Mouse (Mus musculus): ENCODE measurements around the gene Jagn1. TPM values are rescaled to one million over a fixed set of nuclear protein-coding genes. Genes with fewer than 3 reads are reported as not detected.

Jagn1 gene
- polyA plus RNA-seq, 1 experiment from 2014 or later, result 76.1 TPM

GRCm38 (mm10) chr6:113406683-113407082, 35.7 kb upstream of the Jagn1 start:
- H3K36me3 ChIP-seq (ENCODE audit: control insufficient read depth, insufficient read depth, low read length), result peaks cover 3% of the 10 kb centered on the region; the same call in 1 of the 2 replicates
- 74% methylated on average over 9 of the region's 9 CpGs for WGBS
- no peak overlapping the region for H3K9ac ChIP-seq (ENCODE audit: low read length)
- no peak overlapping the region for H3K4me2 ChIP-seq (ENCODE audit: low read depth, severe bottlenecking)
- no peak overlapping the region for H3K27ac ChIP-seq (replicated peaks; ENCODE audit: low read depth, low read length)
- H3K4me1 ChIP-seq (ENCODE audit: control insufficient read depth, insufficient read depth, low read length), result no peaks in the 10 kb centered on the region
- H3K9me3 ChIP-seq (ENCODE audit: control insufficient read depth, low read length), result no peaks in the 10 kb centered on the region
- no peak for DNase-seq (ENCODE audit: low spot score)
- ATAC-seq (ENCODE audit: insufficient number of reproducible peaks, low FRiP score, low TSS enrichment, low read depth), result no peak
- no peak overlapping the region for H3K4me3 ChIP-seq (ENCODE audit: low read depth, low read length)
- H3K27me3 ChIP-seq (ENCODE audit: control insufficient read depth, insufficient read depth, low read length), result no peaks in the 10 kb centered on the region

GRCm38 (mm10) chr6:113410001-113410400, 32.4 kb upstream of the Jagn1 start:
- no peak overlapping the region for H3K4me2 ChIP-seq (ENCODE audit: low read depth, severe bottlenecking)
- no peak overlapping the region for H3K9ac ChIP-seq (ENCODE audit: low read length)
- H3K4me3 ChIP-seq (ENCODE audit: low read depth, low read length), result no peak overlapping the region
- H3K36me3 ChIP-seq (ENCODE audit: control insufficient read depth, insufficient read depth, low read length), result peaks cover 6% of the 10 kb centered on the region; the same call in 1 of the 2 replicates
- H3K27ac ChIP-seq (replicated peaks; ENCODE audit: low read depth, low read length), result no peak overlapping the region
- H3K9me3 ChIP-seq (ENCODE audit: control insufficient read depth, low read length), result no peaks in the 10 kb centered on the region
- H3K27me3 ChIP-seq (ENCODE audit: control insufficient read depth, insufficient read depth, low read length), result no peaks in the 10 kb centered on the region
- ATAC-seq (ENCODE audit: insufficient number of reproducible peaks, low FRiP score, low TSS enrichment, low read depth), result no peak
- 64% methylated on average over 1 of the region's 1 CpGs for WGBS
- no peaks in the 10 kb centered on the region for H3K4me1 ChIP-seq (ENCODE audit: control insufficient read depth, insufficient read depth, low read length)
- no peak for DNase-seq (ENCODE audit: low spot score)

GRCm38 (mm10) chr6:113416416-113416815, 26.0 kb upstream of the Jagn1 start:
- Histone ChIP-seq H3K4me3 (ENCODE audit: low read depth, low read length) (no peak overlapping the region), H3K9ac (ENCODE audit: low read length) (no peak overlapping the region), H3K9me3 (ENCODE audit: control insufficient read depth, low read length) (no peaks in the 10 kb centered on the region), H3K27ac (replicated peaks; ENCODE audit: low read depth, low read length) (no peak overlapping the region), H3K36me3 (ENCODE audit: control insufficient read depth, insufficient read depth, low read length) (peaks cover 3% of the 10 kb centered on the region; the same call in 1 of the 2 replicates), H3K4me1 (ENCODE audit: control insufficient read depth, insufficient read depth, low read length) (peaks cover 7% of the 10 kb centered on the region; the same call in 1 of the 2 replicates), H3K4me2 (ENCODE audit: low read depth, severe bottlenecking) (no peak overlapping the region), H3K27me3 (ENCODE audit: control insufficient read depth, insufficient read depth, low read length) (no peaks in the 10 kb centered on the region)
- 86% methylated on average over 5 of the region's 5 CpGs for WGBS
- DNase-seq (ENCODE audit: low spot score), result no peak
- no peak for ATAC-seq (ENCODE audit: insufficient number of reproducible peaks, low FRiP score, low TSS enrichment, low read depth)

GRCm38 (mm10) chr6:113418441-113419198, 23.7 kb upstream of the Jagn1 start:
- ATAC-seq (ENCODE audit: insufficient number of reproducible peaks, low FRiP score, low TSS enrichment, low read depth), result peak; percentile 32
- WGBS, result 15% methylated on average over 16 of the region's 16 CpGs
- Histone ChIP-seq H3K4me1 (ENCODE audit: control insufficient read depth, insufficient read depth, low read length) (peaks cover 7% of the 10 kb centered on the region; the same call in 1 of the 2 replicates), H3K4me2 (ENCODE audit: low read depth, severe bottlenecking) (peak overlapping the region; percentile 96), H3K27ac (replicated peaks; ENCODE audit: low read depth, low read length) (no peak overlapping the region; the same call in 1 of the 2 replicates), H3K36me3 (ENCODE audit: control insufficient read depth, insufficient read depth, low read length) (peaks cover 3% of the 10 kb centered on the region; the same call in 1 of the 2 replicates), H3K9me3 (ENCODE audit: control insufficient read depth, low read length) (no peaks in the 10 kb centered on the region), H3K9ac (ENCODE audit: low read length) (peak overlapping the region; percentile 84), H3K4me3 (ENCODE audit: low read depth, low read length) (peak overlapping the region; percentile 64), H3K27me3 (ENCODE audit: control insufficient read depth, insufficient read depth, low read length) (no peaks in the 10 kb centered on the region)
- DNase-seq (ENCODE audit: low spot score), result no peak

GRCm38 (mm10) chr6:113419199-113419587, 23.2 kb upstream of the Jagn1 start, which contains the start of gene Rpusd3:
TSS of gene Rpusd3 (minus strand) at chr6:113419340.
- under 1% methylated on average over 25 of the region's 25 CpGs for WGBS
- Histone ChIP-seq H3K9me3 (ENCODE audit: control insufficient read depth, low read length) (no peaks in the 10 kb centered on the region), H3K4me2 (ENCODE audit: low read depth, severe bottlenecking) (peak within 1 kb of the TSS; percentile 96), H3K4me1 (ENCODE audit: control insufficient read depth, insufficient read depth, low read length) (peaks cover 7% of the 10 kb centered on the region; the same call in 1 of the 2 replicates), H3K4me3 (ENCODE audit: low read depth, low read length) (peak within 1 kb of the TSS; percentile 64), H3K27ac (replicated peaks; ENCODE audit: low read depth, low read length) (no peak within 1 kb of the TSS; the same call in 1 of the 2 replicates), H3K9ac (ENCODE audit: low read length) (peak within 1 kb of the TSS; percentile 84), H3K27me3 (ENCODE audit: control insufficient read depth, insufficient read depth, low read length) (no peaks in the 10 kb centered on the region), H3K36me3 (ENCODE audit: control insufficient read depth, insufficient read depth, low read length) (peaks cover 3% of the 10 kb centered on the region; the same call in 1 of the 2 replicates)
- peak; percentile 99 for DNase-seq (ENCODE audit: low spot score)
- peak; percentile 94 for ATAC-seq (ENCODE audit: insufficient number of reproducible peaks, low FRiP score, low TSS enrichment, low read depth)

- Histone ChIP-seq H3K4me3 (ENCODE audit: low read depth, low read length) (no peak overlapping the region), H3K9ac (ENCODE audit: low read length) (no peak overlapping the region), H3K9me3 (ENCODE audit: control insufficient read depth, low read length) (no peaks in the 10 kb centered on the region), H3K36me3 (ENCODE audit: control insufficient read depth, insufficient read depth, low read length) (no peaks in the 10 kb centered on the region), H3K4me1 (ENCODE audit: control insufficient read depth, insufficient read depth, low read length) (peaks cover 5% of the 10 kb centered on the region; the same call in 1 of the 2 replicates), H3K27ac (replicated peaks; ENCODE audit: low read depth, low read length) (no peak overlapping the region), H3K27me3 (ENCODE audit: control insufficient read depth, insufficient read depth, low read length) (no peaks in the 10 kb centered on the region), H3K4me2 (ENCODE audit: low read depth, severe bottlenecking) (no peak overlapping the region)
- 90% methylated on average over 4 of the region's 4 CpGs for WGBS
- no peak for DNase-seq (ENCODE audit: low spot score)
- ATAC-seq (ENCODE audit: insufficient number of reproducible peaks, low FRiP score, low TSS enrichment, low read depth), result no peak
Measured at GRCm38 (mm10) chr6:113423000-113423399, 19.4 kb upstream of the Jagn1 start.

- 85% methylated on average over 7 of the region's 7 CpGs for WGBS
- H3K36me3 ChIP-seq (ENCODE audit: control insufficient read depth, insufficient read depth, low read length), result no peaks in the 10 kb centered on the region
- H3K9me3 ChIP-seq (ENCODE audit: control insufficient read depth, low read length), result no peaks in the 10 kb centered on the region
- H3K9ac ChIP-seq (ENCODE audit: low read length), result no peak overlapping the region
- H3K27me3 ChIP-seq (ENCODE audit: control insufficient read depth, insufficient read depth, low read length), result no peaks in the 10 kb centered on the region
- no peak overlapping the region for H3K4me2 ChIP-seq (ENCODE audit: low read depth, severe bottlenecking)
- DNase-seq (ENCODE audit: low spot score) (no peak), ATAC-seq (ENCODE audit: insufficient number of reproducible peaks, low FRiP score, low TSS enrichment, low read depth) (no peak)
- H3K27ac ChIP-seq (replicated peaks; ENCODE audit: low read depth, low read length), result no peak overlapping the region
- H3K4me3 ChIP-seq (ENCODE audit: low read depth, low read length), result no peak overlapping the region
- no peaks in the 10 kb centered on the region for H3K4me1 ChIP-seq (ENCODE audit: control insufficient read depth, insufficient read depth, low read length)
Measured at GRCm38 (mm10) chr6:113424187-113424586, 18.2 kb upstream of the Jagn1 start.

- ATAC-seq (ENCODE audit: insufficient number of reproducible peaks, low FRiP score, low TSS enrichment, low read depth), result no peak
- 89% methylated on average over 4 of the region's 4 CpGs for WGBS
- no peak overlapping the region for H3K9ac ChIP-seq (ENCODE audit: low read length)
Measured at GRCm38 (mm10) chr6:113426696-113427095, 15.7 kb upstream of the Jagn1 start.

More at GRCm38 (mm10) chr6:113426696-113427095, 15.7 kb upstream of the Jagn1 start:
- Histone ChIP-seq H3K27ac (replicated peaks; ENCODE audit: low read depth, low read length) (no peak overlapping the region), H3K27me3 (ENCODE audit: control insufficient read depth, insufficient read depth, low read length) (no peaks in the 10 kb centered on the region), H3K36me3 (ENCODE audit: control insufficient read depth, insufficient read depth, low read length) (no peaks in the 10 kb centered on the region), H3K4me1 (ENCODE audit: control insufficient read depth, insufficient read depth, low read length) (no peaks in the 10 kb centered on the region), H3K4me2 (ENCODE audit: low read depth, severe bottlenecking) (no peak overlapping the region), H3K9me3 (ENCODE audit: control insufficient read depth, low read length) (no peaks in the 10 kb centered on the region), H3K4me3 (ENCODE audit: low read depth, low read length) (no peak overlapping the region)
- no peak for DNase-seq (ENCODE audit: low spot score)

Measured in limb, embryonic 11.5 days (tissue).